Mouse (Mus musculus) spleen, adult 2 months (tissue): ENCODE results near the gene Zfyve28. TPM values are rescaled to one million over a fixed set of nuclear protein-coding genes. Genes with fewer than 3 reads are reported as not detected.
A peak's percentile ranks its signal among the peaks of the same experiment; 100 is the strongest.

Experiments used
- DNase-seq, 2 experiments: peaks; one replicate each; pipeline versions ENCODE4 v3.0.0 to v3.0.0-alpha.2; 2012 to 2021; ENCODE audit warnings: low spot score in 2 of 2, low read depth in 1 of 2
- H3K27ac ChIP-seq: fragments of 200-500 bp; 2 replicates; pipeline ENCODE4 v1.5.1; 2012; ENCODE audit warnings: low read length, inconsistent platforms; ENCODE audit not compliant: insufficient read depth
- H3K27me3 ChIP-seq: fragments of 200-500 bp; 2 replicates; pipeline ENCODE4 v1.6.1; 2012; ENCODE audit warnings: mild to moderate bottlenecking, moderate library complexity, low read length, inconsistent platforms; ENCODE audit not compliant: control insufficient read depth, insufficient read depth
- H3K36me3 ChIP-seq: fragments of 200-500 bp; 2 replicates; pipeline ENCODE4 v1.6.1; 2012; ENCODE audit warnings: mild to moderate bottlenecking, low read length, inconsistent platforms; ENCODE audit not compliant: control insufficient read depth, insufficient read depth
- H3K4me1 ChIP-seq: fragments of 200-500 bp; 2 replicates; pipeline ENCODE4 v1.6.1; 2011; ENCODE audit warnings: inconsistent platforms; ENCODE audit not compliant: control insufficient read depth, insufficient read depth, insufficient read length
- H3K4me3 ChIP-seq: fragments of 200-500 bp; 2 replicates; pipeline ENCODE4 v1.5.1; 2011; ENCODE audit warnings: mild to moderate bottlenecking, inconsistent platforms; ENCODE audit not compliant: insufficient read depth, insufficient read length; ENCODE audit errors: extremely low read depth
- CTCF ChIP-seq: fragments of 200-500 bp; IDR thresholded peaks from 2 replicates; pipeline ENCODE4 v1.5.1; 2011; ENCODE audit warnings: mild to moderate bottlenecking, inconsistent platforms; ENCODE audit not compliant: insufficient read depth, insufficient read length, insufficient replicate concordance; ENCODE audit errors: extremely low read depth
- POLR2A ChIP-seq: fragments of 200-500 bp; IDR thresholded peaks from 2 replicates; pipeline ENCODE4 v1.6.1; 2011; ENCODE audit warnings: low read depth, low read length, inconsistent platforms
- WGBS: fragments of 180-500 bp; shearing (Covaris S2); methylation state at CpG from one replicate; pipeline ENCODE4 v1.1.7; 2018; 5-methylcytosine and 5-hydroxymethylcytosine counted together
- polyA plus RNA-seq: library from polyadenylated mRNA; depleted of rRNA; stranded (reverse); fragments of >200 nt; gene quantifications from 2 replicates; pipeline ENCODE4 v1.2.3, GENCODE M21; 2012

Gene Zfyve28
- polyA plus RNA-seq, 1 experiment, result 3.8 TPM

- 70% methylated on average over 8 of the region's 8 CpGs for WGBS
- no peaks in the 10 kb centered on the region for H3K27me3 ChIP-seq
- DNase-seq, result no peak
These were observed 74.6 kb downstream of the Zfyve28 start for GRCm38 (mm10) chr5:34213659-34214058.

GRCm38 (mm10) chr5:34210279-34210678 lies 78.0 kb downstream of the Zfyve28 start:
- H3K27me3 ChIP-seq, result no peaks in the 10 kb centered on the region
- H3K36me3 ChIP-seq, result no peaks in the 10 kb centered on the region
- TF ChIP-seq POLR2A (no peak), CTCF (peak; percentile 81; the same call in 1 of the 2 replicates)
- 0% methylated on average over 1 of the region's 1 CpGs for WGBS
- no peak overlapping the region for H3K4me3 ChIP-seq
- H3K27ac ChIP-seq, result no peak overlapping the region
- DNase-seq, result peak; percentile 52 to 70
- no peaks in the 10 kb centered on the region for H3K4me1 ChIP-seq

More at GRCm38 (mm10) chr5:34213659-34214058, 74.6 kb downstream of the Zfyve28 start:
- Histone ChIP-seq H3K4me1 (no peaks in the 10 kb centered on the region), H3K4me3 (no peak overlapping the region), H3K36me3 (no peaks in the 10 kb centered on the region), H3K27ac (no peak overlapping the region)
- TF ChIP-seq CTCF (no peak), POLR2A (no peak)

- WGBS, result 17% methylated on average over 3 of the region's 3 CpGs
- TF ChIP-seq POLR2A (no peak), CTCF (no peak)
- no peaks in the 10 kb centered on the region for H3K27me3 ChIP-seq
- H3K4me1 ChIP-seq, result no peaks in the 10 kb centered on the region
- no peak overlapping the region for H3K4me3 ChIP-seq
- no peaks in the 10 kb centered on the region for H3K36me3 ChIP-seq
- DNase-seq, result no peak
- no peak overlapping the region for H3K27ac ChIP-seq
These were observed 80.7 kb downstream of the Zfyve28 start for GRCm38 (mm10) chr5:34207503-34207902.

DNA sequence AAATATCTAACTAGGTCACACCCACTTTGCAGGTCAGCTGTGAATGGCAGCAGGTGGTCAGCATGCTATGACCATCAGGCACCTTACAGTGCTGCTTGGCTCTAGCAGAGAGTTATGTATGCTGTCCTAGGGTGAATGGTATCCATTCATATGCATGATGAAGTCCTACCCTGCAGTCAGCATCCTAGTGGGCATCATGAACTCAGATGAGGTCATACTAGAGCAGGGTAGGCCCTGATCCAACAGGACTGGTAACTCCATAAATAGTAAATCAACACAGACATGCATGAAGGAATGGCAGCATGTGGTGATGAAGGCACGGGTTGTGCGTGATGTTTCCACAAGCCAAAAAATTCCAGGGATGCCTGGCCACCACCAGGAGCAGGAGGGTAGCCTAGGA lies 82.5 kb downstream of the Zfyve28 start:
- TF ChIP-seq POLR2A, result no peak
- no peaks in the 10 kb centered on the region for H3K36me3 ChIP-seq
- no peak overlapping the region for H3K27ac ChIP-seq
- no peak overlapping the region for H3K4me3 ChIP-seq
- no peaks in the 10 kb centered on the region; the same call in 1 of the 2 replicates for H3K4me1 ChIP-seq
- H3K27me3 ChIP-seq, result no peaks in the 10 kb centered on the region
- 80% methylated on average over 2 of the region's 2 CpGs for WGBS
- DNase-seq, result no peak

- TF ChIP-seq POLR2A (no peak), CTCF (no peak)
- DNase-seq, result no peak
- H3K4me1 ChIP-seq, result no peaks in the 10 kb centered on the region; the same call in 1 of the 2 replicates
- no peak overlapping the region for H3K4me3 ChIP-seq
- WGBS, result 95% methylated on average over 2 of the region's 2 CpGs
- no peak overlapping the region for H3K27ac ChIP-seq
- H3K36me3 ChIP-seq, result no peaks in the 10 kb centered on the region
- H3K27me3 ChIP-seq, result no peaks in the 10 kb centered on the region
These were observed 83.3 kb downstream of the Zfyve28 start for GRCm38 (mm10) chr5:34204911-34205310.

DNA sequence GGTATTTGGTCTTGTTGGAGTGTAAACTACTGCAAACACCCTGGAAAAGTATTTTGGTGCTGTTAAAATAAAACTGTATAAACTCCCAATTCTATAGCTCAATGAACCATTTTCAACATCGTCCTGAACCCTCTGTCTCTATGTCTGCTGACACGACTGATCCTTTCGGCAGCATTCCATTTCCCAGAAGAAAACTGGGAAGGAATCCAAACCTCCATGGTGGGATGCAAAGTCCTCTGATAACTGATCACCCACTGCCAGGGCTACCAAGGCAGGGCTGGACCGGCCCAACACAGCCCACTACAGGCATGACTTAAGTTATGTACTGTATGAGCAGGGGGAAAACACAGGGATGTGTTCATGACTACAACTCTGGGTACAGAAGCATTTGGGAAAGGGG lies 86.2 kb downstream of the Zfyve28 start:
- Histone ChIP-seq H3K27ac (no peak overlapping the region), H3K4me3 (no peak overlapping the region), H3K36me3 (no peaks in the 10 kb centered on the region), H3K27me3 (no peaks in the 10 kb centered on the region), H3K4me1 (peaks cover 5% of the 10 kb centered on the region)
- DNase-seq, result no peak
- WGBS, result 94% methylated on average over 4 of the region's 4 CpGs
- no peak for TF ChIP-seq POLR2A
- TF ChIP-seq CTCF, result no peak

DNA sequence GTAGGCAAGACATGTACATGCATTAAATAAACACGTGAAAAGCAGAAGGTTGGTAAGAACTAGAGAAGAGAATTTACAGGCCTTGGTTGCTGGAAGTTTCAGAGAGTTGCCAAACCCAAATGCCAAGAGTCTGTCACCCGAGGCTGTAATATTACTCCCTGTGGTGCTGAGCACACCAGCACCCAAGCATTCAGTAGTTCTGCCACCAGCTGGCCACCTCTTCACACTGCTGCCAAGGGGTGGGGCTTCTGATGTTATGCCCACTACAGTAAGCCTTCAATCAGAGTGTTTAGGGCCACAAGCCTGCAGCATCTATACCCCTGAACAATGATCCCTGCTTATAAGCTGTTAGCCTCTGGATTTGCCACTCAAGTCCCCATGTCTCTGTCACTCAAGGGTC lies 86.9 kb downstream of the Zfyve28 start:
- Histone ChIP-seq H3K27me3 (no peaks in the 10 kb centered on the region), H3K27ac (no peak overlapping the region), H3K4me3 (no peak overlapping the region), H3K36me3 (no peaks in the 10 kb centered on the region), H3K4me1 (peaks cover 11% of the 10 kb centered on the region)
- 37% methylated on average over 2 of the region's 2 CpGs for WGBS
- DNase-seq, result no peak
- TF ChIP-seq CTCF, result peak; percentile 8; the same call in 1 of the 2 replicates
- no peak for TF ChIP-seq POLR2A
